ENCODE assay signal across 9 mouse cellular contexts in the genomic region with DNA sequence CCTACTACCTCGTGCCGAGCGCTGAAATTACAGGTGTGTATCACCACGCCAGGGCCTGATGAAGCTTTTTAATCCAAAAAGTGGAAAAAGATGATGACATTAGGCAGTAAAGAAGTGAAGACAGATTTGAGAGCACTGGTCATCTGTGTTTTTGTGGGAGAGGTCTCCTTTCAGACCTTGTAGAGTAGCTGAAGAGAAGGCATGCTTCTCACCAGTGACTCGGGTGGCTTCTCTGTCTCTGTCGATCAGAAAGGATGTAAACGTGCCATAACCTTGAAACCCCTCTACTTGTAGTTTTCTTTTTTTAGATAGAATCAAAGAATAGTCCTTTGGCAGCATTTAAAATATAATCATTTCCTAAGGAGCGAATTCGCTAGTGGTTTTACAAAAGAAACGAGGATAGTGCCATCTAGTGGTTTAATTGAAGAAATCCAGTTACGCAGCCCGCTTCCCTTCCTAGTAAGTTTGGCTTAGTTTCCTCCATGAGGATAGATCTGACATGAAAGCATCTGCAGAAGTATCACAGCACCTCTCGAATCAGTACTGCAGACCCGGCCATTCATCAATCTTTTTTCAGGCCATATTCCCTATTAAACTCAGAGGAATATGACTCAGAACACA. TPM values are rescaled to one million over a fixed set of nuclear protein-coding genes. Genes with fewer than 3 reads are reported as not detected.
DNase-seq lines count a peak whose midpoint lies in the region; ATAC-seq and TF ChIP-seq lines count a peak whose summit lies in the region.
"Had no signal": no experiment of that assay in that cellular context is flagged by ENCODE, and none has a peak within 500 bp of the region (broad histone marks: within the 10 kb centered on the region; RNA-seq: fewer than 3 reads in every experiment).

No protein-coding gene starts in this region.

- DNase-seq in adrenal gland, adult (ENCODE audit: inconsistent age in 2 of 2, low spot score in 1 of 2) = peak; percentile 34 to 85
- no peak for DNase-seq in adrenal gland, adult 2 months
- peak; percentile 76 for DNase-seq in cerebellum, adult 9-10 months
- peak; percentile 27 to 84 for DNase-seq in frontal cortex, adult 2 months (ENCODE audit: extremely low spot score in 1 of 2, low spot score in 1 of 2)
- peak; percentile 96 for DNase-seq in kidney, postnatal 0 days (ENCODE audit: low spot score)
- peak; percentile 70 for DNase-seq in lung, postnatal 36 days
- DNase-seq in splenic B cell, adult 2 months (ENCODE audit: low read depth, low spot score) = peak; percentile 64

- no peaks in the 10 kb centered on the region for H3K36me3 ChIP-seq in E14TG2a.4 (ENCODE audit: insufficient read depth, low read length)
- H3K36me3 ChIP-seq in kidney, postnatal 0 days (ENCODE audit: insufficient read depth, low read length) = no peaks in the 10 kb centered on the region
- H3K36me3 ChIP-seq in splenic B cell, adult 2 months (ENCODE audit: control insufficient read depth, insufficient read depth, low read length, poor library complexity, severe bottlenecking) = no peaks in the 10 kb centered on the region
- H3K36me3 ChIP-seq: heart, embryonic 15.5 days had no signal

- no peak overlapping the region for H3K27ac ChIP-seq in kidney, postnatal 0 days
- H3K27ac ChIP-seq: heart, embryonic 15.5 days had no signal

- H3K4me3 ChIP-seq in E14TG2a.4 (replicated peaks; ENCODE audit: low read length) = no peak overlapping the region
- no peak overlapping the region for H3K4me3 ChIP-seq in kidney, postnatal 0 days (replicated peaks; ENCODE audit: low read depth, low read length)
- H3K4me3 ChIP-seq: heart, embryonic 15.5 days had no signal

- H3K4me1 ChIP-seq in E14TG2a.4 (replicated peaks; ENCODE audit: low read depth, low read length) = no peaks in the 10 kb centered on the region
- H3K4me1 ChIP-seq in kidney, postnatal 0 days (replicated peaks; ENCODE audit: insufficient read depth, low read length) = no peaks in the 10 kb centered on the region
- H3K4me1 ChIP-seq: heart, embryonic 15.5 days had no signal

- H3K9ac ChIP-seq in kidney, postnatal 0 days (ENCODE audit: low read depth, low read length) = no peak overlapping the region
- H3K9ac ChIP-seq: heart, embryonic 15.5 days had no signal

- peak; percentile 66 for TF ChIP-seq CTCF in E14TG2a.4 (conservative IDR thresholded peaks at IDR 0.05; ENCODE audit: low read length)
- peak; percentile 82 for TF ChIP-seq CTCF in kidney, postnatal 0 days (IDR thresholded peaks at IDR 0.05; ENCODE audit: low read depth)

- no peak overlapping the region for H3K4me2 ChIP-seq in kidney, postnatal 0 days (ENCODE audit: low read length)
- H3K4me2 ChIP-seq: heart, embryonic 15.5 days had no signal

- H3K27me3 ChIP-seq in E14TG2a.4 (ENCODE audit: insufficient read depth, low read length) = no peaks in the 10 kb centered on the region
- H3K27me3 ChIP-seq in kidney, postnatal 0 days (ENCODE audit: insufficient read depth, low read length) = no peaks in the 10 kb centered on the region
- H3K27me3 ChIP-seq in splenic B cell, adult 2 months (ENCODE audit: control insufficient read depth, insufficient read depth, low read length, poor library complexity, severe bottlenecking) = no peaks in the 10 kb centered on the region
- H3K27me3 ChIP-seq: heart, embryonic 15.5 days had no signal

- no peaks in the 10 kb centered on the region for H3K9me3 ChIP-seq in E14TG2a.4 (ENCODE audit: low read length)
- H3K9me3 ChIP-seq in kidney, postnatal 0 days (replicated peaks; ENCODE audit: low read length) = no peaks in the 10 kb centered on the region
- H3K9me3 ChIP-seq: heart, embryonic 15.5 days had no signal

- WGBS in kidney, postnatal 0 days = 30% methylated on average over 14 of the region's 14 CpGs

- ATAC-seq in kidney, postnatal 0 days (replicated peaks; ENCODE audit: low FRiP score, low read depth) = 0 out of 2 replicates have a peak, but pooled peaks have one; percentile 54

RNA-seq across cellular contexts. Expression of a gene that starts 21.2 kb away (rescaled TPM):
- 100 to 1,000 TPM; 116 to 135 TPM for total RNA-seq in adrenal gland, adult 2 months (2021)
- polyA plus RNA-seq in adrenal gland, adult 2 months (2012; rRNA removed) = 0.48 and 0.77 TPM in 2 replicates
- 189 and 220 TPM in 2 replicates for polyA plus RNA-seq in frontal cortex, adult 2 months (2012; rRNA removed)
- 266 and 281 TPM in 2 replicates for polyA plus RNA-seq in kidney, postnatal 0 days (2015; fragmentation: Nextera tagmentation; extraction: Ambion mirVana)

RNA-seq across cellular contexts. Expression of a gene that starts 50.5 kb away (rescaled TPM):
- total RNA-seq in adrenal gland, adult 2 months (2021) = 10 to 100 TPM; 10.6 to 12.4 TPM
- polyA plus RNA-seq in adrenal gland, adult 2 months (2012; rRNA removed) = 5.6 and 5.7 TPM in 2 replicates
- polyA plus RNA-seq in frontal cortex, adult 2 months (2012; rRNA removed) = 20.2 and 23.3 TPM in 2 replicates
- 8.7 and 9.7 TPM in 2 replicates for polyA plus RNA-seq in kidney, postnatal 0 days (2015; fragmentation: Nextera tagmentation; extraction: Ambion mirVana)

RNA-seq across cellular contexts. Expression of a gene that starts 50.9 kb away (rescaled TPM):
- 1 to 10 TPM; 4.5 to 6.6 TPM for total RNA-seq in adrenal gland, adult 2 months (2021)
- polyA plus RNA-seq in adrenal gland, adult 2 months (2012; rRNA removed) = 1.4 TPM in 2 replicates
- 5.6 and 5.7 TPM in 2 replicates for polyA plus RNA-seq in frontal cortex, adult 2 months (2012; rRNA removed)
- 7.8 and 8.1 TPM in 2 replicates for polyA plus RNA-seq in kidney, postnatal 0 days (2015; fragmentation: Nextera tagmentation; extraction: Ambion mirVana)

Comparison
In these comparisons a context has a peak if more than half of its experiments do, and no peak if none do; other contexts are left out.
1. RNA of a gene that starts 21.2 kb away (polyA plus RNA-seq): 266 to 281 TPM in kidney, postnatal 0 days and 189 to 220 TPM in frontal cortex, adult 2 months; 0.48 to 0.77 TPM in adrenal gland, adult 2 months; every median in the first group is over 100 times any median in the second.